Mouse (Mus musculus): ENCODE data around the gene Glt28d2. TPM values are rescaled to one million over a fixed set of nuclear protein-coding genes. Genes with fewer than 3 reads are reported as not detected.

The Glt28d2 gene
- polyA plus RNA-seq, 1 experiment = 0.39 TPM

DNA sequence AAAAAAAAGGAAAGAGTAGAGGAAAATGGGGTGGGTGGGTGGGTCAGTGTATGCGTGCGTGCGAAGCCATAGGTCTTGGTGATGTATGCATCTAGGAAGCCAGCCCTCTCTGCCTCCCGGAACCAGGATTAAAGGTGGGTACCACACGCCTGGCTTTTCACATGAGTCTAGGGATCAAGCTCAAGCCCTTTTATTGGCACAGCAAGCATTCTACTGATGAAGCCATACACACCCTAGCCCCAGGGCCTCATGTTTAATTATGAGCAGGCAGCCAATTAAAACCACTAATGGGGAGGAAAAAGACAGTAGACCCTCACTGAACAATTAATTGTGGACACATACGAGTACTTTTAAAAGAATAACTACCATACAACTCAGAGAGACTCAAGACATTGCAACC is 33.2 kb downstream of the Glt28d2 start:
- Histone ChIP-seq H3K27me3 (ENCODE audit: control insufficient read depth, insufficient read depth, low read length) (no peaks in the 10 kb centered on the region; the same call in 1 of the 2 replicates), H3K4me3 (replicated peaks; ENCODE audit: insufficient read depth, low read depth, low read length) (no peak overlapping the region), H3K27ac (ENCODE audit: insufficient read depth, low read length) (no peak overlapping the region), H3K4me1 (ENCODE audit: control insufficient read depth, insufficient read depth, low read length) (no peaks in the 10 kb centered on the region)
- no peak for DNase-seq
- TF ChIP-seq CTCF (IDR thresholded peaks at IDR 0.05; ENCODE audit: borderline replicate concordance, insufficient read depth, low read depth, low read length) = no peak
- TF ChIP-seq POLR2A (IDR thresholded peaks at IDR 0.05; ENCODE audit: borderline replicate concordance, insufficient read depth, low read length) = no peak
- WGBS = 94% methylated on average over 6 of the region's 6 CpGs

DNA sequence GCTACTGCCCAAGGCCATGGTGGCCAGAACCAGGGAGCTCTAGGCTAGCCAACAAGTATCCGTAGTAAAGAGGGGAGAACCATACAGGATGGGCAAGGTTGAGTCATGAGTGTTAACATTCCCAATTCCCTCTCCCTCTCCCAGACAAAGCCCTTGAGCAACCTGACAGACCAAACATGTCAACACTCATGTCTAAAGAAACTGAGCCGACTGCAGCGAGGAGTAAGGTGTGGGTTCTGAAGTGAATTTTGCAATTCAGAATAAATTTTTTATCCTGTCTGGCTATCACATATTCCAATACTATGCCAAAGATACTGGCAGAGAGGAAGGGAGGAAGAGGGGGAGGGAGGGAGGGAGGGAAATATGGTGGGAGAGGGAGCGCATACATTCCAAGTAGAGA is 33.6 kb downstream of the Glt28d2 start:
- 95% methylated on average over 4 of the region's 4 CpGs for WGBS

GRCm38 (mm10) chr3:85850079-85850478 is 37.2 kb downstream of the Glt28d2 start:
- Histone ChIP-seq H3K4me1 (ENCODE audit: control insufficient read depth, insufficient read depth, low read length) (no peaks in the 10 kb centered on the region), H3K27ac (ENCODE audit: insufficient read depth, low read length) (no peak overlapping the region), H3K27me3 (ENCODE audit: control insufficient read depth, insufficient read depth, low read length) (no peaks in the 10 kb centered on the region), H3K4me3 (replicated peaks; ENCODE audit: insufficient read depth, low read depth, low read length) (no peak overlapping the region)
- DNase-seq = no peak
- no peak for TF ChIP-seq CTCF (IDR thresholded peaks at IDR 0.05; ENCODE audit: borderline replicate concordance, insufficient read depth, low read depth, low read length)
- TF ChIP-seq POLR2A (IDR thresholded peaks at IDR 0.05; ENCODE audit: borderline replicate concordance, insufficient read depth, low read length) = no peak
- WGBS = 55% methylated on average over 1 of the region's 1 CpGs

More for the DNA sequence above, 33.6 kb downstream of the Glt28d2 start:
- H3K4me3 ChIP-seq (replicated peaks; ENCODE audit: insufficient read depth, low read depth, low read length) = no peak overlapping the region
- no peaks in the 10 kb centered on the region for H3K4me1 ChIP-seq (ENCODE audit: control insufficient read depth, insufficient read depth, low read length)
- no peak overlapping the region for H3K27ac ChIP-seq (ENCODE audit: insufficient read depth, low read length)
- no peaks in the 10 kb centered on the region; the same call in 1 of the 2 replicates for H3K27me3 ChIP-seq (ENCODE audit: control insufficient read depth, insufficient read depth, low read length)
- DNase-seq = no peak
- TF ChIP-seq CTCF (IDR thresholded peaks at IDR 0.05; ENCODE audit: borderline replicate concordance, insufficient read depth, low read depth, low read length) (no peak), POLR2A (IDR thresholded peaks at IDR 0.05; ENCODE audit: borderline replicate concordance, insufficient read depth, low read length) (no peak)

DNA sequence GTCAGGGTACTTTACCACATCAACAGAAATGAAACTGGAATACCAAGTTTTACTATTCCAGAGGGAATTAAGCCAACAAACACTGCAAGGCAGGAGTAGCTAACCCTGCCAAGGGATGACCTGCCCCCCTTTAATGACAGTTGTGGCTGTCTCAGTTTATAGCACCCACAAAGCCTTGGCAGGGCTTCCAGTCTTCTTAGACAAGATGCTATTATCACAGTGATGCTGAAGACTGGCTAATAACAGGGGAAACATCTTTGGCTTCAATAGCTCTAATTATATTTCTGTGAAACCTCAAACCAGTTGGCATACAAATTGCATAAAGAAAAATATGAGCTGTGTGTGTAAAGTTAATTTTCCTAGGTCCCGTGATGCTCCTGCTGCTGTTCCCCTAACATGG is 41.0 kb downstream of the Glt28d2 start:
- Histone ChIP-seq H3K27ac (ENCODE audit: insufficient read depth, low read length) (no peak overlapping the region), H3K4me3 (replicated peaks; ENCODE audit: insufficient read depth, low read depth, low read length) (no peak overlapping the region), H3K4me1 (ENCODE audit: control insufficient read depth, insufficient read depth, low read length) (no peaks in the 10 kb centered on the region), H3K27me3 (ENCODE audit: control insufficient read depth, insufficient read depth, low read length) (no peaks in the 10 kb centered on the region)
- no peak for TF ChIP-seq CTCF (IDR thresholded peaks at IDR 0.05; ENCODE audit: borderline replicate concordance, insufficient read depth, low read depth, low read length)
- no peak for TF ChIP-seq POLR2A (IDR thresholded peaks at IDR 0.05; ENCODE audit: borderline replicate concordance, insufficient read depth, low read length)
- no peak for DNase-seq
- WGBS = 80% methylated on average over 1 of the region's 1 CpGs

- no peaks in the 10 kb centered on the region for H3K27me3 ChIP-seq (ENCODE audit: control insufficient read depth, insufficient read depth, low read length)
- no peak overlapping the region for H3K4me3 ChIP-seq (replicated peaks; ENCODE audit: insufficient read depth, low read depth, low read length)
- TF ChIP-seq CTCF (IDR thresholded peaks at IDR 0.05; ENCODE audit: borderline replicate concordance, insufficient read depth, low read depth, low read length) (no peak), POLR2A (IDR thresholded peaks at IDR 0.05; ENCODE audit: borderline replicate concordance, insufficient read depth, low read length) (no peak)
- no peaks in the 10 kb centered on the region for H3K4me1 ChIP-seq (ENCODE audit: control insufficient read depth, insufficient read depth, low read length)
- no peak for DNase-seq
- H3K27ac ChIP-seq (ENCODE audit: insufficient read depth, low read length) = no peak overlapping the region
- WGBS = 89% methylated on average over 6 of the region's 6 CpGs
Observed at GRCm38 (mm10) chr3:85845341-85845740, 42.0 kb downstream of the Glt28d2 start.

DNA sequence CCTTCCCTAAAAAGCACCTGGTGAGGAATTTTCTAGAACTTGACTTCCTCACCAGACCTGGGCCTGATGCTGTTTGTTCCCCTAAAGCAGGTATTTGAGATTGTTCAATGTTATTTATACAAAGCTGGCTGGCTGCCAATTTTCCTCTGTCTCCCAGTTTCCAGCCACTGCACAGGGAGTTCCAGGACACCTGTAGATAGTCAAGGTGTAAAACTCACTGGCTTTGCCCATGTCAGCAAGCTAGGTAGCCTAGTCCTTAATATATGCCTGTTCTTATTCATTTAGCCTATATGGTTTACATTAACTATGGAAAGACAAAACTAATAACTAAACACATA is 44.5 kb downstream of the Glt28d2 start:
- no peak overlapping the region for H3K4me3 ChIP-seq (replicated peaks; ENCODE audit: insufficient read depth, low read depth, low read length)
- H3K27ac ChIP-seq (ENCODE audit: insufficient read depth, low read length) = no peak overlapping the region
- H3K27me3 ChIP-seq (ENCODE audit: control insufficient read depth, insufficient read depth, low read length) = no peaks in the 10 kb centered on the region
- H3K4me1 ChIP-seq (ENCODE audit: control insufficient read depth, insufficient read depth, low read length) = no peaks in the 10 kb centered on the region
- DNase-seq = no peak
- TF ChIP-seq POLR2A (IDR thresholded peaks at IDR 0.05; ENCODE audit: borderline replicate concordance, insufficient read depth, low read length) (no peak), CTCF (IDR thresholded peaks at IDR 0.05; ENCODE audit: borderline replicate concordance, insufficient read depth, low read depth, low read length) (no peak)

DNA sequence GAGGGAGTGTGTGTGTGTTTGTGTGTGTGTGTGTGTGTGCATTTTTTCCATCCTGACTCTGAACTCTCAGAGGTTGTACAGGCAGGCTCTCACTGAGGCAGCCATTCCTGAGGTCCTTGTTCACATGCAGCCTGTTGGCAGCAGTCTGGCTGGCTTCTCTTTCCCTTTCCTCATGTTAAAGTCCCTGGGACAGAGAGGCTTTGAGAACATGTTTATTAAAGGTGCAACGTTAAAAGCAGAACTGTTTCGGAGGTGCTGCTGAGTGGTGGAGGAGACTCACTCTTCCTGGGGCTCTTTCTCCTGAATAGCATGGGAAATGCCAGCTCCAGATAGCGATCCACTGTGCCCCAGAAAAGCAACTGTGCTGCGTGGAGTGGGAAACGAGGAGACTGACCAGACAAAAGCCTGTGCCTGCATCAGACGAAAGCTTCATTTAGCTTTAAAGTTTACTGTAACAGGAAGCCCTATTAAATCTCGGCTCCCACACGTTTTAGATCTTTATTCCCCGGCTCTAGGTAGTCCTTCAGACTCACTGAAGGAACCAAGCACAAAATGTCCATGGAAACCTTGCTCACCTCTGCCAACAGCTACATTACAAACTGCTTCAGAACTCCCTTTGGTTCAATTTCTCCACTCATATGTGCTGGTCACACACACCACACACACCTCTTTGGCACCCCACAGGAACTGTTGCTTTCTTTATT is 45.0 kb downstream of the Glt28d2 start:
- WGBS = 65% methylated on average over 9 of the region's 9 CpGs

DNA sequence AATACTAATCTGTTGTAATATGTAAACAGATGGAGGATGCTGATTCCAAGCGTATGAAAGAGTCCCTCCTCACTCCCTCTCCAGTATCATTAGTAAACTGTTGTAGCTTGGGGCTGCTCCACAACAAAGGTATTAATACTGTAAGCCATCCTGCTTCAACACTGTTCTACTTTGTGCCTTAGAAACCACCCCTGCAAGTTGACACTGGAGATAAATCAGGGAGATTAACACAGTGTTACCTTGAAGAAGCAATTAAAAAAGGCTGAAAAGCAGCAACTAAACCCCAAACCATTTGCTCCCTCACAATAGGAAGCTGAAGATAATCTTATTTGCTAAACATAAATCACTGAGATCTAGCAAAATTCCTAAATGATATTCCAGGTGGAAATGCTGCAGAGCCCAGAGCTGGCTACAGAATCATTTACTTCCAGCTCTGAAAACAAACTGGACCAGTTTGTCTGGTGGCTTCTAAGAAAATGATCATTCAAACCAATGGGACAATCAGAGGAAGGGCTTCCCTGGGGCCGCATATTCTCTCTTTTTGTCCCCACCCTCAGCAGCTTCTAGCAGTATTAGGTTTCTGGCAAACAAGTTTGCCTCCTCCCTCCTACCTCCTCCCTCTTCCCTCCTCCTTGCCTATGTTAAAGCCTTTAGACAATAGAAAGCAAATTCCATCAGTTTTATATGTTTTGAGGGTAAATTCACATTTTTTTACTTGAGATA is 45.7 kb downstream of the Glt28d2 start:
- DNase-seq = no peak
- 58% methylated on average over 2 of the region's 2 CpGs for WGBS
- TF ChIP-seq CTCF (IDR thresholded peaks at IDR 0.05; ENCODE audit: borderline replicate concordance, insufficient read depth, low read depth, low read length) (no peak), POLR2A (IDR thresholded peaks at IDR 0.05; ENCODE audit: borderline replicate concordance, insufficient read depth, low read length) (no peak)

More for the DNA sequence above, 45.0 kb downstream of the Glt28d2 start:
- Histone ChIP-seq H3K27ac (ENCODE audit: insufficient read depth, low read length) (no peak overlapping the region), H3K4me1 (ENCODE audit: control insufficient read depth, insufficient read depth, low read length) (no peaks in the 10 kb centered on the region), H3K4me3 (replicated peaks; ENCODE audit: insufficient read depth, low read depth, low read length) (no peak overlapping the region), H3K27me3 (ENCODE audit: control insufficient read depth, insufficient read depth, low read length) (no peaks in the 10 kb centered on the region)
- no peak for DNase-seq
- TF ChIP-seq CTCF (IDR thresholded peaks at IDR 0.05; ENCODE audit: borderline replicate concordance, insufficient read depth, low read depth, low read length) = no peak
- no peak for TF ChIP-seq POLR2A (IDR thresholded peaks at IDR 0.05; ENCODE audit: borderline replicate concordance, insufficient read depth, low read length)

More for the DNA sequence above, 45.7 kb downstream of the Glt28d2 start:
- no peak overlapping the region for H3K4me3 ChIP-seq (replicated peaks; ENCODE audit: insufficient read depth, low read depth, low read length)
- no peaks in the 10 kb centered on the region for H3K4me1 ChIP-seq (ENCODE audit: control insufficient read depth, insufficient read depth, low read length)
- no peaks in the 10 kb centered on the region for H3K27me3 ChIP-seq (ENCODE audit: control insufficient read depth, insufficient read depth, low read length)
- no peak overlapping the region for H3K27ac ChIP-seq (ENCODE audit: insufficient read depth, low read length)
